Mouse (Mus musculus) heart, adult 18-20 months (tissue): Measurements from ENCODE around the gene Gstp3. TPM values are rescaled to one million over a fixed set of nuclear protein-coding genes. Genes with fewer than 3 reads are reported as not detected.

Experiments
- DNase-seq, 2 experiments: peaks; one replicate each; pipeline ENCODE4 v3.0.0; 2021 to 2022; ENCODE audit warnings: mixed read lengths in 1 of 2
- long read RNA-seq, 2 experiments: library from polyadenylated mRNA; stranded (forward); transcript quantifications; one replicate each; pipeline ENCODE4 v2.0.0; 2021
- total RNA-seq, 2 experiments: library from RNA; stranded (reverse); gene quantifications; 2 replicates each; pipeline ENCODE4 v1.2.3; 2021

Gstp3 gene
- not detected for total RNA-seq
- long read RNA-seq, experiment 1, result 0 reads
- long read RNA-seq, experiment 2, result 0 reads

- DNase-seq, result no peak
Measured at GRCm38 (mm10) chr19:4059069-4059740, at the start of gene Gstp3. Gene Gstp3, minus strand, starts transcription at chr19:4059569.

- DNase-seq, result no peak
Measured at GRCm38 (mm10) chr19:4108535-4108934, 49.2 kb upstream of the Gstp3 start.

GRCm38 (mm10) chr19:4106654-4107053, 47.3 kb upstream of the Gstp3 start:
- no peak for DNase-seq

- no peak for DNase-seq
Measured at GRCm38 (mm10) chr19:4104675-4105194, 45.4 kb upstream of the Gstp3 start.

GRCm38 (mm10) chr19:4103792-4104191, 44.4 kb upstream of the Gstp3 start:
- DNase-seq, result no peak

GRCm38 (mm10) chr19:4103294-4103693, 43.9 kb upstream of the Gstp3 start:
- no peak for DNase-seq

GRCm38 (mm10) chr19:4102626-4103025, 43.3 kb upstream of the Gstp3 start:
- no peak for DNase-seq

- no peak for DNase-seq
Measured at GRCm38 (mm10) chr19:4102049-4102448, 42.7 kb upstream of the Gstp3 start.

GRCm38 (mm10) chr19:4101466-4101865, 42.1 kb upstream of the Gstp3 start:
- DNase-seq, result no peak

- peak; percentile 31 to 32 for DNase-seq
Measured at GRCm38 (mm10) chr19:4100718-4101261, 41.4 kb upstream of the Gstp3 start.

- peak; percentile 88 to 90 for DNase-seq
Measured at GRCm38 (mm10) chr19:4099837-4100717, 40.7 kb upstream of the Gstp3 start, which contains the start of gene Pitpnm1. Gene Pitpnm1, plus strand, starts transcription at chr19:4099998.

GRCm38 (mm10) chr19:4099056-4099455, 39.7 kb upstream of the Gstp3 start:
- DNase-seq, result peak; percentile 94

- DNase-seq, result peak; percentile 12 to 29
Measured at GRCm38 (mm10) chr19:4098426-4098825, 39.1 kb upstream of the Gstp3 start.

GRCm38 (mm10) chr19:4097441-4097825, 38.1 kb upstream of the Gstp3 start:
- no peak for DNase-seq

GRCm38 (mm10) chr19:4096642-4097440, 37.5 kb upstream of the Gstp3 start, which contains the start of gene Cdk2ap2:
Gene Cdk2ap2, plus strand, starts transcription at chr19:4097182.
- peak; percentile 100 for DNase-seq

GRCm38 (mm10) chr19:4095802-4096201, 36.4 kb upstream of the Gstp3 start:
- no peak for DNase-seq

GRCm38 (mm10) chr19:4094774-4095303, 35.5 kb upstream of the Gstp3 start:
- DNase-seq, result no peak

GRCm38 (mm10) chr19:4094348-4094747, 35.0 kb upstream of the Gstp3 start:
- DNase-seq, result no peak

- DNase-seq, result no peak
Measured at GRCm38 (mm10) chr19:4093772-4094171, 34.4 kb upstream of the Gstp3 start.

- DNase-seq, result no peak
Measured at GRCm38 (mm10) chr19:4092750-4093149, 33.4 kb upstream of the Gstp3 start.

GRCm38 (mm10) chr19:4091383-4091782, 32.0 kb upstream of the Gstp3 start:
- DNase-seq, result no peak

- no peak for DNase-seq
Measured at GRCm38 (mm10) chr19:4090446-4090845, 31.1 kb upstream of the Gstp3 start.
